Mouse (Mus musculus) testis, adult 2 months (tissue): Measurements from ENCODE around the gene Ehmt1.

ENCODE experiments used
- CTCF ChIP-seq: fragments of 200-500 bp; IDR thresholded peaks from 2 replicates; pipeline ENCODE4 v1.5.1; 2012; ENCODE audit warnings: low read depth, mild to moderate bottlenecking, inconsistent platforms, low read length, moderate library complexity; ENCODE audit not compliant: control insufficient read depth, insufficient read depth, insufficient replicate concordance
- POLR2A ChIP-seq: fragments of 200-500 bp; IDR thresholded peaks from 2 replicates; pipeline ENCODE4 v1.6.1; 2012; ENCODE audit warnings: low read depth, mild to moderate bottlenecking, inconsistent platforms, low read length, moderate library complexity; ENCODE audit not compliant: control insufficient read depth

DNA sequence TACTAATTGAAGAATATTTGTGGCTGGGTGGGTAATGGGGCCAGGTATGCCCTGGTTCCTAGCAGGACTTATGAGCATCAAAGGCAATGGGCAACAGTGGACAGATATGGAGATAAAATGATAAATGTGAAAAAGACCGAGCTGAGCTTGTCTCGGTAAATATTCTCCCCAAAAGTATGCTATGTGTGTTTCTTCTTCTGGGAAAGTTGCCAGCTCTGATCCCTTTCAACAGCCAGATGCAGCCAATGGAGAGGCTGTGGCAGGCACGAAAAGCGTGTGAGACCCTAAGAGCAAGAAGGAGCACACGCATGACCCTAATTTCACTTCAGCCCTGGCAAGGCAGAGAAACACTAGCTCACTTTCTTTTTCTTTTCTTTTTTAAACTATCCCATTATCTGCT is 18.4 kb downstream of the Ehmt1 start:
- TF ChIP-seq CTCF (no peak), POLR2A (no peak)
